Mouse (Mus musculus) central nervous system, embryonic 11.5 days (tissue): ENCODE data around the gene Olfr824. TPM values are rescaled to one million over a fixed set of nuclear protein-coding genes. Genes with fewer than 3 reads are reported as not detected.

ENCODE experiments used
- polyA plus RNA-seq: library from polyadenylated mRNA; depleted of rRNA; stranded (reverse); fragments of >200 nt; gene quantifications from 2 replicates; pipeline ENCODE4 v1.2.3, GENCODE M21; 2012; rRNA removed

Gene Olfr824
- not detected in 2 replicates for polyA plus RNA-seq

DNA sequence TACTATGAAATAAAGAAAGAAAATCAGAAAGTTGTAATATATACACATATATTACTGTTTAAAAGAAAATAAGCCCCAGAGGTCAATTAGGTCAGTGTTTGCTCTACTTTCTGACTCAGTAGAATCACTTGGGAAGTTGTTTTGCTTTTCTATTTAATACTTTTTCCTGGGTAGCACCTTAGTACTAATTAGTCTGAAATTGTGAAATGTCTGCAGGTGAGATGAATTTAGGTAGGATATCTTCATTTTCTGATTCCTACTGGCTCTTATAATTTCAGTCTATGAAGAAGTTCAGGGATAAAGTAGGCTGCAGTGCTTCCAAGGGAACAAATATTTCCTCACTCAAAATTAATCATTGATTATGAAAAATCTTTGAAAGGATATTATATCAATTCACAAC lies at the start of gene Olfr824:
Gene Olfr824 (minus strand): TSS at position 101 of the 400 bp plus-strand sequence.

GRCm38 (mm10) chr10:130166666-130167065 lies 36.9 kb upstream of the Olfr824 start, which contains the start of gene Olfr825:
TSS of gene Olfr825 (minus strand) at chr10:130166766.

GRCm38 (mm10) chr10:130115283-130115682 lies 14.5 kb downstream of the Olfr824 start, which contains the start of gene Olfr823:
TSS of gene Olfr823 (minus strand) at chr10:130115383.

Other genes starting within 250 kb of the Olfr824 start
- not detected in 2 replicates for gene Olfr815, start 224.1 kb downstream of the Olfr824 start, polyA plus RNA-seq
- gene Olfr816, start 214.4 kb downstream of the Olfr824 start, polyA plus RNA-seq, result not detected in 2 replicates
- gene Olfr818, start 180.9 kb downstream of the Olfr824 start, polyA plus RNA-seq, result not detected in 2 replicates
- gene Olfr819, start 162.7 kb downstream of the Olfr824 start, polyA plus RNA-seq, result not detected in 2 replicates
- gene Olfr247, start 153.9 kb downstream of the Olfr824 start, polyA plus RNA-seq, result not detected in 2 replicates
- not detected in 2 replicates for gene Gm10310, start 144.9 kb downstream of the Olfr824 start, polyA plus RNA-seq
- gene Olfr820, start 117.4 kb downstream of the Olfr824 start, polyA plus RNA-seq, result not detected in 2 replicates
- not detected in 2 replicates for gene Olfr821, start 99.7 kb downstream of the Olfr824 start, polyA plus RNA-seq
- not detected in 2 replicates for gene Olfr822, start 58.8 kb downstream of the Olfr824 start, polyA plus RNA-seq
- gene Olfr823, start 14.6 kb downstream of the Olfr824 start, polyA plus RNA-seq, result not detected in 2 replicates
- not detected in 2 replicates for gene Olfr825, start 36.8 kb upstream of the Olfr824 start, polyA plus RNA-seq
- gene Olfr826, start 54.2 kb upstream of the Olfr824 start, polyA plus RNA-seq, result not detected in 2 replicates
- gene Olfr827, start 84.4 kb upstream of the Olfr824 start, polyA plus RNA-seq, result not detected in 2 replicates
- 4.0 and 6.9 TPM in 2 replicates for gene Neurod4, start 150.2 kb upstream of the Olfr824 start, polyA plus RNA-seq
- 0.47 and 0.53 TPM in 2 replicates for gene Tespa1, start 192.9 kb upstream of the Olfr824 start, polyA plus RNA-seq